Mouse (Mus musculus) bone marrow macrophage, adult 2 months (primary cell): Measurements from ENCODE around the gene Ctc1.

Experiments
- CTCF ChIP-seq: IDR thresholded peaks from 2 replicates; pipeline ENCODE4 v1.5.1; 2012; ENCODE audit warnings: low read depth, mild to moderate bottlenecking, low read length, moderate library complexity
- POLR2A ChIP-seq: IDR thresholded peaks from 2 replicates; pipeline ENCODE4 v1.6.1; 2012; ENCODE audit warnings: mild to moderate bottlenecking, low read depth, low read length, borderline replicate concordance

- TF ChIP-seq CTCF: no peak
- TF ChIP-seq POLR2A: no peak
Measured at GRCm38 (mm10) chr11:69012071-69012601, 3.6 kb upstream of the Ctc1 start.
